Mouse (Mus musculus): ENCODE results near the gene Fancc.

The Fancc gene

GRCm38 (mm10) chr13:63291016-63291415, 206.1 kb downstream of the Fancc start:
- ATAC-seq (ENCODE audit: low TSS enrichment) = no peak

DNA sequence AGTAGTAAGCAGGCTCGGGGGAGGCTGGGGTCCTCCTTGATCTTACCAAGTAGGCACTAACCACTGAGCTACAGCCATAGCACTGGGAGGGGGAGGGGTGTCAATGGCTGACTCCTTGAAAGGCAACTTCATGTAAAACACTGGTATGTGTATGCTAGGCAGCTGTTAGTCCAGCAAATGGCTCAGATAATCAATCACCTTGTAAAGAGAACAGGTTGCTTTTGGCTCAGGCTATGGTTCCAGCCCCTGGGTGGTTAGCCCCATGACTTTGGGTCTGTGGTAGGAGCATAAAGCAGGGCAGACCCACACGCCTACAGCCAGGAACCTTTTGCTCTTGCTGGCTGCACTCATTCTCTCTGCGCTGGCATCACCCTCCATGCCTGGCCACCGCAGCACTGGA, 207.0 kb downstream of the Fancc start:
- ATAC-seq (ENCODE audit: low TSS enrichment) = no peak

GRCm38 (mm10) chr13:63289687-63290086, 207.4 kb downstream of the Fancc start:
- ATAC-seq (ENCODE audit: low TSS enrichment) = no peak

- 0 out of 2 replicates have a peak, but pooled peaks have one; percentile 18 for ATAC-seq (ENCODE audit: low TSS enrichment)
Measured at GRCm38 (mm10) chr13:63289152-63289551, 207.9 kb downstream of the Fancc start.

GRCm38 (mm10) chr13:63286483-63287102, 210.5 kb downstream of the Fancc start:
- ATAC-seq (ENCODE audit: low TSS enrichment) = peak; percentile 64

GRCm38 (mm10) chr13:63284748-63285147, 212.3 kb downstream of the Fancc start:
- ATAC-seq (ENCODE audit: low TSS enrichment) = no peak

DNA sequence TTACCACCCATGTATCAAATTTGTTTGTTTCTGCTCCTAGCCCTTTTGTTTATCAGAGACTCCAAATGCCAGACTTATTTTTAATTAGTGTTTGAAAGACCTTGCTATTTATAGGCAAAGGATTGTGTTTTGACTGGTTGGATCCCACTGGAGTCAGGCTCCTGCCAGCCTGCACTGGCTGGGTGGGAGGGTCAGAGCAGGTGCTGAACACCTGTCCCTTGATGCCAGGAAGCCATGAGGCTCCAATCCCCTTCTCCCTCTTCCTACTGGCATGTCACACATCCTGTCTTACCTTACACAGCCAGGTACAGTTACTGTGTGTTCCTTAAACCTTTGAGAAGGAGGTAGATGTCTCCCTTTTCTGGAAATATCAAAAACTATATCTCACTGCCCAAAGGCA, 213.8 kb downstream of the Fancc start:
- ATAC-seq (ENCODE audit: low TSS enrichment) = no peak

- ATAC-seq (ENCODE audit: low TSS enrichment) = no peak
Measured at GRCm38 (mm10) chr13:63281206-63281605, 215.9 kb downstream of the Fancc start.

DNA sequence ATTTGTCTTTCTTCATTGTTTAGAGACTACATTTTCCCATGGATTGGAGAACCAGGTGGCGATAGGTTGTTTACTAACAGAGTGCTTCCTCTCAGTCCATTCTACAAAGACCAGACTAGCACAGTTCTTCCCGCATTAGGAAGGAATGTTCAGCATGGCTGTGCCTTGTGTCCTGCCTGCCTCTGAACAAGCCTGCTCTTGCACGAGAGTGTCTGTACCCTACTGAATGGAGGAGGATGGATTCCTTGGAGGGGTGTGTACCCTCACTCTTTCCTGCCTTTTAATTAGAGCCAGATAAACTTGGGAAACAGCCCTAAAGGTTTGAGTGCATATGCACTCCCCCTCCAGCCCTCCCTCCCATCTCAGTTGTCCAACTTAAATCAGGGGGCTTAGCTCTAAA, 216.7 kb downstream of the Fancc start:
- no peak for ATAC-seq (ENCODE audit: low TSS enrichment)

DNA sequence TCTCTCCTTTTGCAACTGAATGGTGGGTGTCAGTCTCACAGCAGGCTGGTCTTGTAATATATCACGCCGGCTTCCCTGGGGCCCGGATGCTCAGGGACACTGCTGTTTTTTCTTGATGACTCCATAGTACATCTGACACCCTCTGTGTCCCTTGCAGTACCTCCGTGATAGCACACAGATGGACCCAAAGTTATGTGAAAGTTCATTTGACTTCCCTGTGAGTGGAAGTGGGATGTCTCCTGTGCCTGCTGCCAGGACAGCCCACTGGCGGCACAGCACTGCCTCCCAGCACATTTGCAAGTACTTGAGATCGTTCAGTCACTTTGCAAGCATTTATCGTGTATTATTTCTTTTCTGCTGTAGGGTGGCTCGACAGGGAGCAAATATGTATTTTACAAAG, 217.3 kb downstream of the Fancc start:
- no peak for ATAC-seq (ENCODE audit: low TSS enrichment)

DNA sequence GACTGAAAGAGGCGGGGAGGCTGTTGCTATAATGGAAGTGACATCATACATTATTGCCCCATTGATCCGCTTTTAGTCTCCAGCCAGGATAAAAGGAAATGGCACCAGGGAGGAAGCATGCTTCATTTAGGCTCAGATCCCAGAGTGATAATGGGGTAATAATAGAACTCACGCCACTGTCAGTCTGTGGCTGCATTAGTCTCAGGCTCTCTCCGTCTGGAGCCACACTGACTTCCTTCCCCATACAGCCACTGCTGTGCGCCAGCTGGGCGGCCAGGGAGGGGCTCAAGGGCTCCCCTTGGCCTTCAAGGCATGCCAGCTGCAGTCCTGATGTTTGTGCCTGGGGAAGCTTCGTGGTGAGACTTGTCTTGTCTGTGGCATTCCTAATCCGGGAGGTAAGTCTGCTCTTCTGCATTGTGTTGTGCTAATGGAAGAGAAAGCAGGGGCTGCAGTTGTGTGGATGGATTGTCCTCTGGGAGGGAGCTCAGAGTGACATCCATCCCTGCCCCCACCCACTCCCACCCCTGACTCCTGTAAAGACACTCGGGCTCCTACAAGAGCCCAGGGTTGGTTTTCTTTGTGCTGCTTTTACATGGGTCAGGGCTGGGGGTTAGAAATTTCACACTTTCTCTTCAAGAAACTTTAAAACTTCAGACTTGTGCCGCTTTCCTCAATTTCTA, 218.1 kb downstream of the Fancc start:
- ATAC-seq (ENCODE audit: low TSS enrichment) = peak; percentile 18

DNA sequence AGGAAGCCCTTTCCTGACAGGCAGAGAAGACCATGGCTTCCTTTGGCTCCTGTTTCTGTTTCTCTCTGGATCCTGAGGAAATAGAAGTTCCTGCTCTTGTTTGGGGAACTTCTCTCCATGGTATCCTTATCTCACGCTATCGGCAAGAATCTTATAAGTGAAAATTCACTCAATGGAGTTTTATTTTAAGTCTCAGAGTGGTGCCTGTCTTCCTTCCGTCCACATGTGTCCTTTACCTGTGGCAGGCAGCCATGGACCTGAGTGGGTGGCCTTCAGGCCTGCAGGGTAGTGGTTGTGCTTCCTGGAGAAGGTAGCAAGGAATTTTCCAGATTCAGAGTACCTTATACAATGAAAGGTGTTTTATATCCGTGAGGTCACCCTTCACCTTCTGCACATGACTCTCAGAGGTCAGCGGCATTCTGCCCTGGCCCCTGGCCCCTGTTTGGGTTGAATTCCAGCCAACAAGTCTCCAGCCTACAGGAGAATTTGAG, 218.9 kb downstream of the Fancc start:
- ATAC-seq (ENCODE audit: low TSS enrichment) = no peak

DNA sequence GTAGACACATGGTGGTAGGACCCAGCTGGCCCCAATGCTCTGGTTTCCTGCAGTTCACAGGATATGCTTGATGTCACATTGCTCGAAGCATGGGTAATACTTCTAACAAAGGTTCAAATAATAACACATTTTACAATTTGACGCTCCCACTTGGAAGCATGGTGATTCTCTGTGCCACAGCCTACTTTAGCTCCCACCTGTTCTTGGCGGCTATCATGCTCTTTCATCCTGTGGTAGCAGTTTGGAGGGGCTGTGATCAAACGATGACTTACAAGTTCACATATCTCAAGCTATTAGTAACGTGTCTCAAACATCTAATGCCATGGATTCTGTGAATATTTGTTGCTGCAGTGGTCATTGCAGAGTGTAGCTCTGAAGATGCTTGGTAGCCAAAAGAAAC, 219.8 kb downstream of the Fancc start:
- ATAC-seq (ENCODE audit: low TSS enrichment) = no peak

DNA sequence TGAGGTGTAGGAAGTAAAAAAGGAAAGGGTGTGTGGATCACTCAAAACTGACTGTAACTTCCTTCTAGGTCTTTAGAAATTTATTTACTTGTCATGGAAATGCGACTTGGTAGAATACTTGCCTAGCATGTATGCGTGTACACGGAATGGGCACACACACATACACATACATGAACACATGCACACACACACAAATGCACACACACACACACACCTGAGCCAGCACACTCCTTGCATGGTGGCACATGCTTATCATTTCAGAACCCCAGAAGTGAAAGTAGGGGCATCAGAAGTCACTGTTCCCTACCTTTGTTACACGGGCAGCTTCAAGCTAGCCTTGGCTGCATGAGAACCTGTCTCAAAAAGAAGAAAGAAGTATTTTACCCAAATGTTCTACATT, 220.7 kb downstream of the Fancc start:
- no peak for ATAC-seq (ENCODE audit: low TSS enrichment)

- no peak for ATAC-seq (ENCODE audit: low TSS enrichment)
Measured at GRCm38 (mm10) chr13:63274488-63275166, 222.5 kb downstream of the Fancc start.

GRCm38 (mm10) chr13:63273859-63274258, 223.2 kb downstream of the Fancc start:
- ATAC-seq (ENCODE audit: low TSS enrichment) = no peak; the same call in 1 of the 2 replicates

DNA sequence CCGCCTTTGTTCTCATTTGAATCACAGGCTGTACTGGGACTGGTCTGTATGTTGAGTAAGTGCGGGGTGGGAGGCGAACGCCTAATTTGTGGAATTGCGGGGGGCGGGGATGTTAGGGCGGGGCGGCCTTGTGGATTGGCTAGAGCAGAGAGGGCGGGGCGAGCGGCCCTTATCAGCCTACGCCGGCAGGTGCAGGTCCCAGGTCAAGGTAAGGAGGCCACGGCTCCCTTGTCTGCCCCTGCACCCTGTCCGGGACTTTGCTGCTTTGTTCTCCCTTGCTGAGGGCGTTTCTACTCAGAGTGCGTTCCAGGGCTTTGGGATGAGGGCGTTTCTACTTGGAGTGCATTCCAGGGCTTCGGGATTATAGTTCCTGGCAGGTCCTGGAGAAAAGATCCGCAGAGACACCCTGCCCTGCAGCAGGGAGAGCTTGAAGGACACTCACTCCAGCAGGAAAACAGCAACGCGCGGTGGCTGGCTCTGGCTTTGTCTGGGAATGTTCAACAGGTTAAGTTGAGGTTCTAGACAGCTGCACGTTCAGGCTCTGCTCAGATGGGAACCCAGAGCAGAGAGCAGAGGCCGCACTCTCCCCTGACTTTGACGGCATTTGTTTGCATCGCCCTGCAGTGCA, 224.4 kb downstream of the Fancc start:
- peak; percentile 31; the same call in 1 of the 2 replicates for ATAC-seq (ENCODE audit: low TSS enrichment)

GRCm38 (mm10) chr13:63272017-63272601, 225.0 kb downstream of the Fancc start:
- no peak for ATAC-seq (ENCODE audit: low TSS enrichment)

DNA sequence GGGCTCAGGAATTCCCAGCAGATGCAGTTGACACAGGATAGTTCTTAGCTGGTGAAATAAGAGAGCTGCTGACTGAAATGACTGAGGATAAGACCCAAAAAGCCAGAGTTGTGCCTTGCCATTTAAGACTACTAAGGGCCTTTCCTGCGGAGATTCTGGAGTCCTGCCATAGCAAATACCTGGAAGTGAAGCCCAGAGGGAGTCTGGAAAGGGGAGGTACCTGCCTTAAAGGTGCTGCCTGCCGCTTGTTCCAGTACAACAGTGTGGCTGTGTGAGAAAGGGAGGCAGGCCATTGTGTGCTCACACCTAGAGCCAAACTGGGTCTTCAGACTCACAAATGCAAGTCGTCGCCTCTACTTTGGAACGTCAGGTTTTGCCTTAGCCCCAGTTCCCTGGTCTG, 226.9 kb downstream of the Fancc start:
- no peak for ATAC-seq (ENCODE audit: low TSS enrichment)

GRCm38 (mm10) chr13:63268776-63269175, 228.3 kb downstream of the Fancc start:
- ATAC-seq (ENCODE audit: low TSS enrichment) = no peak

DNA sequence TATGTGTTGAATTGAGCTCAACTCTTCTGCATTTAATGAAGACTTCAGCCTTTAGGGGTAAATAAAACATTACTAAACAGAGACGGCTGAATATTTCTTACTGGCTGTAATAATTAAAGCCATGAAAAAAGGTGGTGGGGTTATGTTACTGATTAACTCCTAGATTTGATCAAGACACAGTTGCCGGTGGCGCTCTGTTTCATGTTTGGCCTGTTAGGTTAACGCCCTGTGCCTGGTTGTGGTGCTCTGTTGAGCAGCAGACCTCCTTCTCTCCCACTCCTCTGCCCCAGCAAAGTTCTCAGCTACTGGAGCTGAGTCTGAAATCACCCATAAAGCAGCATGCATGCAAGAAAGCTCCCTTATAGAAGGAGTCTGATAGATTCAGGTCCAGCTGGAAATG, 228.7 kb downstream of the Fancc start:
- ATAC-seq (ENCODE audit: low TSS enrichment) = no peak
